Mouse (Mus musculus) megakaryocyte, embryonic 14.5 days (primary cell): ENCODE data around the gene Tnp1.

Experiments used
- FLI1 ChIP-seq: IDR thresholded peaks from 2 replicates; pipeline ENCODE4 v1.6.1; 2012; ENCODE audit warnings: low read length, inconsistent platforms, mixed read lengths
- GATA1 ChIP-seq: IDR thresholded peaks from 3 replicates; pipeline ENCODE4 v1.6.1; 2012; ENCODE audit warnings: mixed read lengths, low read length, inconsistent platforms, borderline replicate concordance

DNA sequence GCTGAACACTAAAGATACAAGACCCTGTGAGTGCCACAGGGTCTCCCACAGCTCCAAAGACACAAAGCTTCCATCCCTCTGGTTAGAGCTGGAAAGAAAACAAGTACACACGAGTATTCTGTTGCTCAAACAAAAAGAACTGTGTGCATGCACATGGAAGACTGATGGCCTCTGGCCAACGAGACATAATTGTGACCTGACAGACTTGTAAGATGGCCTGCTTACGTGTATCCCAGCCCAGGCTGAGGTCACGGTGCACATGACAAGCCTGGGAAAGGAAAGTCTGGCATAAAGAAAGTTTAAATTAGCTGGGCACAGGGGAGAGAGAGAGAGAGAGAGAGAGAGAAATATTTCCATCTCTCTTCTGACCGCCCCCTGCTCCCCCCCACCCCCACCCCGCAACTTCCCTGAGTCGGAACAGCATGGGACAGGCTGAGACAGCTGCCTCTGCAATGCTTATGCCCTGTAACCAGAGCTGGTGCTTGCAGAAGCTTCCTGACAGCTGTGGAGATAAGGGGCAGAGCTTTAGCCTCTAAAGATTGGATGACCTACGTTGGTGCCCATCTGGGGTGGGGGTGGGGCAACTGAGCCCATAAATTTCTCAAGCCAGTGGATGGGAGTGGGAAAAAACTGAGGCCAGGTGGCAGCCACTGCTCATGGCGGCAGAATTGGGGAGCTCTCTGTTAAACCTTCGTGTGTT lies 46.4 kb downstream of the Tnp1 start:
- TF ChIP-seq FLI1 (no peak), GATA1 (no peak)
